Mouse (Mus musculus) activated CD4-positive, CD25-positive, alpha-beta regulatory T cell, adult 9 weeks (primary cell): ENCODE results near the gene Borcs8. TPM values are rescaled to one million over a fixed set of nuclear protein-coding genes. Genes with fewer than 3 reads are reported as not detected.

ENCODE experiments used
- polyA plus RNA-seq: library from polyadenylated mRNA; unstranded; fragments of 100-300 nt; shearing (Covaris generic); gene quantifications from one replicate; pipeline ENCODE4 v1.2.1, GENCODE M21; 2017

The Borcs8 gene
- polyA plus RNA-seq, result 97.8 TPM

DNA sequence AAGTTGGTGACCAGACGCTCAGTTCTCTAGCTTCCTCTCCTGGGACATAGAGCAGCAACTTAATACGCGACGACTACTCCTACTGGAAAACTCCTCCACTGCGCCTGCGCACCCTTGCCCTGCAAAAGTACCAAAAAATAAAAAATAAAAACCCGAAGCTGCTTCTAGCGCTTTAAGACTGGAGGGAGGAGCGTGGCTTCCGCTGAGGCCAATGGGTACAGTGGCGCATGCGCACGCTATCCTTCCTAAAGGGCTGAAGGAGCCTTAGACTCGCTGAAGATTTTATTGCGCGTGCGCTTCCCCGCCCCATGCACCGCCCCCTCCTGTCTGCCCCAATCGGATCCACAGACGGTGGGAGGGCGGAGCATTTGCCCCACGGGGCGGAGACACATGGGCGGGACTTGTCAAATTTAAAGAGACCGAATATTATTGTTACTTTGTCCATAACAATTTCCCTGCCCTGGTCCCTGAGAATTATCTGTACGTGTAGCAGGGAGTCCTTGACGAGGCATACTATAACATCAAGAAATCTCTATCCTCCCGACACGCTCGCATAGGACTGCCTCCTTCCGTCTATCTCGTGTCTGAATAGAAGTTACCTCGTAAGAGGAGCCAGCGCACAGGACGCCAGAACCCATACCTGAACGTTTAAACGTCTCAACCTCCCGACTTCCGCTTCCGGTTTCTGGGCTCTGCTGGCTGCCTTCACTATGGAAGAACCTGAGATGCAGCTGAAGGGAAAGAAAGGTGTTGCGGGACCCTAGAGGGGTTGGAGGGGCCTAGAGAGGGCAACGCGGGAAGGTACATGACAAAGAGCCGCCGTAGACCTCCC is at the start of gene Borcs8, which contains the start of the genes Rfxank and Mef2b:
Gene Borcs8 (plus strand): TSS at position 474 of the 832 bp plus-strand sequence.
Gene Rfxank (minus strand): TSS at position 129 of the 832 bp plus-strand sequence.
Gene Mef2b (plus strand): TSS at position 686 of the 832 bp plus-strand sequence.

DNA sequence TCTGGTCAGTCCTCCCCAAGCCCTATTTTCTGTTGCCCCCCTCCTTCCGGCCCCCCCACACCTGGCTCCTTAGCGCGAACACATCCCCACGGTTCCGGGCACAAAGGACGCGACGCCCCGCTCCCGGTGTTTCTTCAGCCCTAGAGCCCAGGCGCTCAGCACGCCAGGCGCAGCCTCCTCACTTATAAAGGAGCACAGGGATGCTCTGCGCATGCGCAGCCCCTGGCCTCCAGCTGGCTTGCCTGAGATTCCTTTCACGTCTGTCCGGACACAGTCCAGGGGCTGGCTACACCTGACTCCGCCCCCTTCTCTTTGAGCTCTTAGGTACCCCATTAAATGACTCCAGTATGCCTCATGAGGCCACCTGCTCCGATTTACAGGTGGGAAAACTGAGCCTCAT is 18.6 kb upstream of the Borcs8 start, which contains the start of gene Ncan:
Gene Ncan (minus strand): TSS at position 207 of the 400 bp plus-strand sequence.

DNA sequence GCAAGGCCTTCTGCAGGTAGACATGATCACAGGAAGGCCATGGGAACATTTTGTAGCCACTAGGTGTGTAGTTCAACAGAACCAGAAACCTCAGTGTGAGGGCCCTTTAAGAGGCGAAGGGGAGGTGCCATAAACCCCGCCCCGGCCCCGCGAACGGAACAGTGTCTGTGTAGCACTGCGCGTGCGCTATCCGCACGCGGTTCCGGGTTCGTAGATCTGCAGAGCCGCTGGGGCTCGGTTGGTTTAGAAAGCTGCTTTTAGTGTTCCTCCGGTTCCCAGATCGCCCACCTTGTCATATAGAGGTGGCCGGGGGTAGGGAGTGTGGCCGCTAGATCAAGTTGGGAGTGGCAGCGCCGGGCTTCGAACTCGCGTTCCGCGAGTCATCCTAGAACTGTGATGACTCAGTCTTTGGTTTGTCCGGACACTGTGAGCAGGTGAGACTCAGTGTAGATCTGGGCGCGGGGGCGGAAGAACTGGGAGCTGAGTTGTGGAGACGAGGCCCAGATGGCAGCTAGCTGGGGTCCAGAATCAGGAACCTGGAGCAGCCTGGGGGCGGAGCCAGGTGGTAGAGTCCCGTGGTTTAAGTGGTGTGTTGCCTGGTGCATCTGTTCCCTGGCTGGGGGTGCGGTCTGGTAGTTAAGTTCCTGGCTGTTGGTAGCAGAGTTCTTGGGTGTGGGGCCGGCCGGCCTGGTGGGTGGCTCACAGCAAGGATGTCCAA is 8.0 kb upstream of the Borcs8 start, which contains the start of gene Nr2c2ap:
Gene Nr2c2ap (plus strand): TSS at position 168 of the 718 bp plus-strand sequence.

DNA sequence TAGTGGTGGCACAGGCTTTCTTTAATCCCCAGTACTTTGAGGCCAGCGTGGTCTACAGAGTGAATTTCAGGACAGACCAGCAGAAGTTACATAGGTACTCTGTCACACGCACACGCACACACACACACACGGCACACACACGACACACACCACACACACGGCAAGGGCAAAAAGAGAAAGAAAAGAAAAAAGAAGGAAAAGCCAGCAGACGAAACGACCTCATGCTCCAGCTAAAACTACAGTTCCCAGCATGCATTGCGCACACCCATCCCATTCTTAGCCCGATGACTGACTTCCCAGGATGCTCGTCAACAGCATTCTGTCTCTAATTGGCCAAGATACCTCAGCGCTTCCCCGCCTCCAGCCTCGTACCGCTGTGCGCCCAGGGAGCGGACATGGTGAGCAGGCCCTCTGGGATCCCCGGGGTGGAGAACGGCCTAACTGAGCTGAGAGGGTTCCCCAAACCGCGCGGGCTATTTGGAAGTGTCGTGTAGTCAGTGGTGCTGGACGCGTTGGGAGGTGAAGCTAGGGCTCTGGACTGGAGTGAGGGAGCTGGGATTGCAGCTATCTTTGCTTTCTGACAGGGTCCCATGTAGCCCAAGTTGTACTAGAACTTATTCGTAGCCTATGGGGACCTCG is 32.9 kb downstream of the Borcs8 start, which contains the start of gene Tmem161a:
Gene Tmem161a (plus strand): TSS at position 314 of the 639 bp plus-strand sequence.

Other genes starting within 250 kb of the Borcs8 start
- gene Tssk6, start 237.3 kb upstream of the Borcs8 start, polyA plus RNA-seq, result 1.6 TPM
- 205 TPM for gene Ndufa13, start 236.9 kb upstream of the Borcs8 start, polyA plus RNA-seq
- 1.1 TPM for gene Yjefn3, start 236.8 kb upstream of the Borcs8 start, polyA plus RNA-seq
- gene Gatad2a, start 143.1 kb upstream of the Borcs8 start, polyA plus RNA-seq, result 24.7 TPM
- gene Mau2, start 96.8 kb upstream of the Borcs8 start, polyA plus RNA-seq, result 41.9 TPM
- 68.9 TPM for gene Sugp1, start 96.7 kb upstream of the Borcs8 start, polyA plus RNA-seq
- 1.3 TPM for gene Tm6sf2, start 66.6 kb upstream of the Borcs8 start, polyA plus RNA-seq
- gene Hapln4, start 56.0 kb upstream of the Borcs8 start, polyA plus RNA-seq, result not detected
- gene Ncan, start 18.6 kb upstream of the Borcs8 start, polyA plus RNA-seq, result not detected
- gene Nr2c2ap, start 8.2 kb upstream of the Borcs8 start, polyA plus RNA-seq, result 54.8 TPM
- gene Rfxank, start 345 bp upstream of the Borcs8 start, polyA plus RNA-seq, result 41.2 TPM
- 2.6 TPM for gene Mef2b, start 212 bp downstream of the Borcs8 start, polyA plus RNA-seq
- gene Tmem161a, start 32.9 kb downstream of the Borcs8 start, polyA plus RNA-seq, result 55.6 TPM
- 13.1 TPM for gene Slc25a42, start 72.8 kb downstream of the Borcs8 start, polyA plus RNA-seq
- gene Sugp2, start 94.7 kb downstream of the Borcs8 start, polyA plus RNA-seq, result 34.8 TPM
- gene Armc6, start 95.0 kb downstream of the Borcs8 start, polyA plus RNA-seq, result 17.8 TPM
- gene Homer3, start 143.3 kb downstream of the Borcs8 start, polyA plus RNA-seq, result 0.27 TPM
- 52.9 TPM for gene Ddx49, start 163.0 kb downstream of the Borcs8 start, polyA plus RNA-seq
- 354 TPM for gene Cope, start 163.0 kb downstream of the Borcs8 start, polyA plus RNA-seq
- gene Cers1, start 176.3 kb downstream of the Borcs8 start, polyA plus RNA-seq, result not detected
- gene Gdf1, start 190.3 kb downstream of the Borcs8 start, polyA plus RNA-seq, result 0.28 TPM
- gene Upf1, start 213.8 kb downstream of the Borcs8 start, polyA plus RNA-seq, result 4.7 TPM
- 0.20 TPM for gene Comp, start 234.1 kb downstream of the Borcs8 start, polyA plus RNA-seq